Mouse (Mus musculus): ENCODE results near the gene Hoxb8. TPM values are rescaled to one million over a fixed set of nuclear protein-coding genes. Genes with fewer than 3 reads are reported as not detected.

Gene Hoxb8
- polyA plus RNA-seq, 1 experiment from 2014 or later, result not detected

- no peaks in the 10 kb centered on the region for H3K36me3 ChIP-seq
- H3K9ac ChIP-seq, result no peak overlapping the region
- H3K27ac ChIP-seq (replicated peaks), result no peak overlapping the region
- no peaks in the 10 kb centered on the region for H3K9me3 ChIP-seq (replicated peaks)
- no peak for ATAC-seq (ENCODE audit: insufficient number of reproducible peaks, low FRiP score, low TSS enrichment, low read depth)
- H3K27me3 ChIP-seq, result peaks cover 99% of the 10 kb centered on the region
- peaks cover 20% of the 10 kb centered on the region for H3K4me1 ChIP-seq
- no peak overlapping the region for H3K4me2 ChIP-seq (replicated peaks)
- no peak overlapping the region for H3K4me3 ChIP-seq (replicated peaks)
- WGBS, result 7% methylated on average over 8 of the region's 8 CpGs
Measured at GRCm38 (mm10) chr11:96280399-96281378, 1.0 kb upstream of the Hoxb8 start.

- no peaks in the 10 kb centered on the region for H3K36me3 ChIP-seq
- no peak overlapping the region for H3K9ac ChIP-seq
- H3K9me3 ChIP-seq (replicated peaks), result no peaks in the 10 kb centered on the region
- H3K4me3 ChIP-seq (replicated peaks), result no peak overlapping the region
- 6% methylated on average over 18 of the region's 18 CpGs for WGBS
- peaks cover 20% of the 10 kb centered on the region for H3K4me1 ChIP-seq
- H3K27ac ChIP-seq (replicated peaks), result no peak overlapping the region
- no peak overlapping the region for H3K4me2 ChIP-seq (replicated peaks)
- ATAC-seq (ENCODE audit: insufficient number of reproducible peaks, low FRiP score, low TSS enrichment, low read depth), result no peak
- H3K27me3 ChIP-seq, result peaks cover 99% of the 10 kb centered on the region
Measured at GRCm38 (mm10) chr11:96281396-96281795, 309 bp upstream of the Hoxb8 start.

GRCm38 (mm10) chr11:96282795-96283430 is 1.2 kb downstream of the Hoxb8 start:
- Histone ChIP-seq H3K27me3 (peaks cover 99% of the 10 kb centered on the region), H3K4me1 (peaks cover 20% of the 10 kb centered on the region), H3K27ac (replicated peaks) (no peak overlapping the region), H3K36me3 (no peaks in the 10 kb centered on the region), H3K9me3 (replicated peaks) (no peaks in the 10 kb centered on the region), H3K9ac (no peak overlapping the region), H3K4me3 (replicated peaks) (no peak overlapping the region), H3K4me2 (replicated peaks) (no peak overlapping the region)
- ATAC-seq (ENCODE audit: insufficient number of reproducible peaks, low FRiP score, low TSS enrichment, low read depth), result no peak
- WGBS, result 1% methylated on average over 49 of the region's 49 CpGs

GRCm38 (mm10) chr11:96284041-96284749 is 2.5 kb downstream of the Hoxb8 start:
- H3K9me3 ChIP-seq (replicated peaks), result no peaks in the 10 kb centered on the region
- 0 out of 2 replicates have a peak, but pooled peaks have one; percentile 39 for ATAC-seq (ENCODE audit: insufficient number of reproducible peaks, low FRiP score, low TSS enrichment, low read depth)
- peaks cover 20% of the 10 kb centered on the region for H3K4me1 ChIP-seq
- no peaks in the 10 kb centered on the region for H3K36me3 ChIP-seq
- under 1% methylated on average over 47 of the region's 49 CpGs for WGBS
- H3K4me3 ChIP-seq (replicated peaks), result peak overlapping the region; percentile 27
- no peak overlapping the region for H3K9ac ChIP-seq
- H3K27ac ChIP-seq (replicated peaks), result no peak overlapping the region
- H3K27me3 ChIP-seq, result peaks cover 99% of the 10 kb centered on the region
- peak overlapping the region; percentile 44 for H3K4me2 ChIP-seq (replicated peaks)

- H3K9ac ChIP-seq, result no peak overlapping the region
- no peak overlapping the region for H3K27ac ChIP-seq (replicated peaks)
- peak overlapping the region; percentile 44; the same call in 1 of the 2 replicates for H3K4me2 ChIP-seq (replicated peaks)
- peak overlapping the region; percentile 27 for H3K4me3 ChIP-seq (replicated peaks)
- WGBS, result 2% methylated on average over 33 of the region's 37 CpGs
- peaks cover 20% of the 10 kb centered on the region for H3K4me1 ChIP-seq
- H3K36me3 ChIP-seq, result no peaks in the 10 kb centered on the region
- no peaks in the 10 kb centered on the region for H3K9me3 ChIP-seq (replicated peaks)
- no peak for ATAC-seq (ENCODE audit: insufficient number of reproducible peaks, low FRiP score, low TSS enrichment, low read depth)
- H3K27me3 ChIP-seq, result peaks cover 99% of the 10 kb centered on the region
Measured at GRCm38 (mm10) chr11:96284774-96285734, 3.3 kb downstream of the Hoxb8 start.

GRCm38 (mm10) chr11:96285771-96286738 is 4.3 kb downstream of the Hoxb8 start, which contains the start of gene Hoxb7:
Hoxb7 (plus strand) TSS chr11:96286623.
- H3K27me3 ChIP-seq, result peaks cover 99% of the 10 kb centered on the region
- WGBS, result 2% methylated on average over 43 of the region's 43 CpGs
- H3K4me2 ChIP-seq (replicated peaks), result no peak within 1 kb of the TSS
- H3K9ac ChIP-seq, result no peak within 1 kb of the TSS
- no peak for ATAC-seq (ENCODE audit: insufficient number of reproducible peaks, low FRiP score, low TSS enrichment, low read depth)
- H3K9me3 ChIP-seq (replicated peaks), result no peaks in the 10 kb centered on the region
- no peak within 1 kb of the TSS for H3K27ac ChIP-seq (replicated peaks)
- H3K36me3 ChIP-seq, result no peaks in the 10 kb centered on the region
- 0 out of 2 replicates have a peak within 1 kb of the TSS, but pooled peaks have one; percentile 8 for H3K4me3 ChIP-seq (replicated peaks)
- H3K4me1 ChIP-seq, result peaks cover 20% of the 10 kb centered on the region

GRCm38 (mm10) chr11:96286739-96287385 is 5.2 kb downstream of the Hoxb8 start:
- Histone ChIP-seq H3K9ac (no peak overlapping the region), H3K4me3 (replicated peaks) (0 out of 2 replicates have a peak overlapping the region, but pooled peaks have one; percentile 8), H3K4me1 (peaks cover 20% of the 10 kb centered on the region), H3K27ac (replicated peaks) (no peak overlapping the region), H3K9me3 (replicated peaks) (no peaks in the 10 kb centered on the region), H3K4me2 (replicated peaks) (no peak overlapping the region), H3K36me3 (no peaks in the 10 kb centered on the region), H3K27me3 (peaks cover 99% of the 10 kb centered on the region)
- WGBS, result 1% methylated on average over 55 of the region's 55 CpGs
- ATAC-seq (ENCODE audit: insufficient number of reproducible peaks, low FRiP score, low TSS enrichment, low read depth), result no peak

GRCm38 (mm10) chr11:96287411-96287810 is 5.7 kb downstream of the Hoxb8 start:
- Histone ChIP-seq H3K9ac (no peak overlapping the region), H3K4me2 (replicated peaks) (no peak overlapping the region), H3K4me1 (peaks cover 20% of the 10 kb centered on the region), H3K36me3 (no peaks in the 10 kb centered on the region), H3K9me3 (replicated peaks) (no peaks in the 10 kb centered on the region), H3K4me3 (replicated peaks) (no peak overlapping the region), H3K27me3 (peaks cover 99% of the 10 kb centered on the region), H3K27ac (replicated peaks) (no peak overlapping the region)
- ATAC-seq (ENCODE audit: insufficient number of reproducible peaks, low FRiP score, low TSS enrichment, low read depth), result no peak
- WGBS, result under 1% methylated on average over 9 of the region's 9 CpGs

- peaks cover 99% of the 10 kb centered on the region for H3K27me3 ChIP-seq
- no peaks in the 10 kb centered on the region for H3K36me3 ChIP-seq
- H3K4me1 ChIP-seq, result peaks cover 14% of the 10 kb centered on the region
- no peak overlapping the region for H3K27ac ChIP-seq (replicated peaks)
- no peak overlapping the region for H3K4me2 ChIP-seq (replicated peaks)
- H3K4me3 ChIP-seq (replicated peaks), result no peak overlapping the region
- WGBS, result 6% methylated on average over 1 of the region's 1 CpGs
- H3K9me3 ChIP-seq (replicated peaks), result no peaks in the 10 kb centered on the region
- no peak for ATAC-seq (ENCODE audit: insufficient number of reproducible peaks, low FRiP score, low TSS enrichment, low read depth)
- no peak overlapping the region for H3K9ac ChIP-seq
Measured at GRCm38 (mm10) chr11:96288455-96289221, 6.9 kb downstream of the Hoxb8 start.
